Mouse (Mus musculus) MEL (cell line): ENCODE measurements at regions not wholly inside any gene's neighbourhood (a gene's known extent, or its start where the extent isn't known, plus 50 kb on each side); places are given as distances from the start of the nearest gene placed in this dataset.

Experiments
- DNase-seq: peaks from one replicate; pipeline ENCODE4 v3.0.0; 2011; ENCODE audit warnings: low read depth, low spot score
- H3K27ac ChIP-seq: 2 replicates; pipeline ENCODE4 v1.5.1; 2012; ENCODE audit warnings: low read depth, mild to moderate bottlenecking, control low read depth, low read length, moderate library complexity; ENCODE audit not compliant: control insufficient read depth
- H3K27me3 ChIP-seq, 2 experiments: fragments of 150-350 bp in 1 of 2; sonication (generic) in 1 of 2; 2 replicates each; pipeline ENCODE4 v1.6.1; 2012; ENCODE audit warnings: low read length in 2 of 2, mild to moderate bottlenecking in 2 of 2, improper control_type of control experiment in 1 of 2, moderate library complexity in 1 of 2; ENCODE audit not compliant: insufficient read depth in 2 of 2, control insufficient read depth in 1 of 2
- H3K36me3 ChIP-seq, 2 experiments: 2 replicates each; pipeline ENCODE4 v1.6.1; 2012 to 2014; ENCODE audit warnings: low read length in 2 of 2, improper control_type of control experiment in 1 of 2, inconsistent platforms in 1 of 2, mild to moderate bottlenecking in 1 of 2; ENCODE audit not compliant: insufficient read depth in 2 of 2, control insufficient read depth in 1 of 2
- H3K4me1 ChIP-seq, 2 experiments: fragments of 150-350 bp in 1 of 2; sonication (generic) in 1 of 2; 2 replicates each; pipeline ENCODE4 v1.6.1; 2012; ENCODE audit warnings: low read length in 2 of 2, improper control_type of control experiment in 1 of 2, mild to moderate bottlenecking in 1 of 2; ENCODE audit not compliant: insufficient read depth in 2 of 2, control insufficient read depth in 1 of 2
- H3K4me3 ChIP-seq, 2 experiments: fragments of 150-350 bp in 1 of 2; sonication (generic) in 1 of 2; 2 replicates each; pipeline ENCODE4 v1.5.1; 2012; ENCODE audit warnings: low read depth in 2 of 2, low read length in 2 of 2, mild to moderate bottlenecking in 2 of 2, moderate library complexity in 2 of 2, control low read depth in 1 of 2, improper control_type of control experiment in 1 of 2; ENCODE audit not compliant: control insufficient read depth in 1 of 2, insufficient read depth in 1 of 2
- H3K79me2 ChIP-seq: 2 replicates; pipeline ENCODE4 v1.6.1; 2012; ENCODE audit warnings: mild to moderate bottlenecking, low read length, moderate library complexity; ENCODE audit not compliant: control insufficient read depth, poor library complexity, insufficient read depth
- H3K9ac ChIP-seq: 2 replicates; pipeline ENCODE4 v1.6.1; 2012; ENCODE audit warnings: low read depth, mild to moderate bottlenecking, control low read depth, low read length, moderate library complexity; ENCODE audit not compliant: control insufficient read depth, poor library complexity, severe bottlenecking
- H3K9me3 ChIP-seq: fragments of 150-350 bp; sonication (generic); replicated peaks from 2 replicates; pipeline ENCODE4 v1.6.1; 2012; ENCODE audit warnings: mild to moderate bottlenecking, low read length, improper control_type of control experiment, moderate library complexity; ENCODE audit not compliant: insufficient read depth
- E2F4 ChIP-seq: IDR thresholded peaks from 2 replicates; pipeline ENCODE4 v1.6.1; 2011; ENCODE audit warnings: low read depth, low read length, improper control_type of control experiment, borderline replicate concordance
- GABPA ChIP-seq: IDR thresholded peaks from 2 replicates; pipeline ENCODE4 v1.6.1; 2012; ENCODE audit warnings: low read depth, mild to moderate bottlenecking, inconsistent platforms, low read length, improper control_type of control experiment, moderate library complexity
- GATA1 ChIP-seq: IDR thresholded peaks from 2 replicates; pipeline ENCODE4 v1.6.1; 2011; ENCODE audit warnings: low read depth, low read length, improper control_type of control experiment
- HCFC1 ChIP-seq: IDR thresholded peaks from 2 replicates; pipeline ENCODE4 v1.6.1; 2012; ENCODE audit warnings: low read depth, mild to moderate bottlenecking, inconsistent platforms, low read length, improper control_type of control experiment, moderate library complexity
- MAFK ChIP-seq: IDR thresholded peaks from 2 replicates; pipeline ENCODE4 v1.6.1; 2011; ENCODE audit warnings: low read depth, mild to moderate bottlenecking, low read length, improper control_type of control experiment, borderline replicate concordance
- MAX ChIP-seq: IDR thresholded peaks from 2 replicates; pipeline ENCODE4 v1.6.1; 2011; ENCODE audit warnings: low read length, improper control_type of control experiment
- MYB ChIP-seq: IDR thresholded peaks from 2 replicates; pipeline ENCODE4 v1.6.1; 2011; ENCODE audit warnings: mild to moderate bottlenecking, low read depth, low read length, improper control_type of control experiment
- NELFE ChIP-seq: IDR thresholded peaks from 2 replicates; pipeline ENCODE4 v1.6.1; 2011; ENCODE audit warnings: low read depth, low read length, improper control_type of control experiment
- POLR2A ChIP-seq, 2 experiments: IDR thresholded peaks; 2 replicates each; pipeline ENCODE4 v1.6.1; 2011 to 2012; ENCODE audit warnings: low read length in 2 of 2, mild to moderate bottlenecking in 2 of 2, control low read depth in 1 of 2, improper control_type of control experiment in 1 of 2, low read depth in 1 of 2, moderate library complexity in 1 of 2; ENCODE audit not compliant: control insufficient read depth in 1 of 2, insufficient read depth in 1 of 2, poor library complexity in 1 of 2
- POLR2AphosphoS2 ChIP-seq: IDR thresholded peaks from 2 replicates; pipeline ENCODE4 v1.6.1; 2011; ENCODE audit warnings: low read length, improper control_type of control experiment
- POLR2AphosphoS5 ChIP-seq: IDR thresholded peaks from 2 replicates; pipeline ENCODE4 v1.6.1; 2012; ENCODE audit warnings: low read depth, borderline replicate concordance, mild to moderate bottlenecking, inconsistent platforms, low read length, moderate library complexity, mixed read lengths
- RAD21 ChIP-seq: IDR thresholded peaks from 2 replicates; pipeline ENCODE4 v1.6.1; 2011; ENCODE audit warnings: mild to moderate bottlenecking, low read depth, low read length, improper control_type of control experiment
- SIN3A ChIP-seq: IDR thresholded peaks from 2 replicates; pipeline ENCODE4 v1.6.1; 2012; ENCODE audit warnings: low read length, improper control_type of control experiment, inconsistent platforms
- SMC3 ChIP-seq: IDR thresholded peaks from 2 replicates; pipeline ENCODE4 v1.6.1; 2011; ENCODE audit warnings: low read depth, low read length, improper control_type of control experiment
- TAL1 ChIP-seq: IDR thresholded peaks from 2 replicates; pipeline ENCODE4 v1.6.1; 2012; ENCODE audit warnings: mild to moderate bottlenecking, inconsistent platforms, low read length, moderate library complexity, mixed read lengths
- TBP ChIP-seq: IDR thresholded peaks from 2 replicates; pipeline ENCODE4 v1.8.0; 2011; ENCODE audit warnings: low read depth, low read length, improper control_type of control experiment
- USF1 ChIP-seq: IDR thresholded peaks from 2 replicates; pipeline ENCODE4 v1.6.1; 2014; ENCODE audit warnings: low read depth, mild to moderate bottlenecking, inconsistent platforms, low read length, improper control_type of control experiment, moderate library complexity
- USF2 ChIP-seq, 2 experiments: IDR thresholded peaks; 2 replicates each; pipeline ENCODE4 v1.6.1; 2011 to 2012; ENCODE audit warnings: improper control_type of control experiment in 2 of 2, low read length in 2 of 2, borderline replicate concordance in 1 of 2, inconsistent platforms in 1 of 2, low read depth in 1 of 2, mild to moderate bottlenecking in 1 of 2; ENCODE audit not compliant: insufficient read depth in 1 of 2
- ZC3H11A ChIP-seq: IDR thresholded peaks from 2 replicates; pipeline ENCODE4 v1.6.1; 2012; ENCODE audit warnings: low read depth, mild to moderate bottlenecking, inconsistent platforms, low read length, improper control_type of control experiment
- ZKSCAN1 ChIP-seq: IDR thresholded peaks from 2 replicates; pipeline ENCODE4 v1.6.1; 2012; ENCODE audit warnings: low read depth, mild to moderate bottlenecking, inconsistent platforms, low read length, improper control_type of control experiment, moderate library complexity
- ZMIZ1 ChIP-seq: IDR thresholded peaks from 2 replicates; pipeline ENCODE4 v1.6.1; 2012; ENCODE audit warnings: low read depth, mild to moderate bottlenecking, inconsistent platforms, low read length, improper control_type of control experiment, moderate library complexity

GRCm38 (mm10) chr3:35027898-35028297 is 377.7 kb downstream of the Sox2 start:
- Histone ChIP-seq H3K4me1 (no peaks in the 10 kb centered on the region), H3K9me3 (no peaks in the 10 kb centered on the region), H3K27me3 (no peaks in the 10 kb centered on the region), H3K79me2 (no peaks in the 10 kb centered on the region), H3K36me3 (no peaks in the 10 kb centered on the region), H3K9ac (no peak overlapping the region), H3K4me3 (no peak overlapping the region), H3K27ac (no peak overlapping the region)
- DNase-seq = no peak
- no peak for TF ChIP-seq ZKSCAN1
- TF ChIP-seq TBP = no peak
- TF ChIP-seq POLR2A (IDR thresholded peaks at IDR 0.05; ENCODE audit: control insufficient read depth in 1 of 2, insufficient read depth in 1 of 2, low read depth in 1 of 2, low read length in 2 of 2, poor library complexity in 1 of 2) = no peak
- TF ChIP-seq POLR2AphosphoS2 = no peak

GRCm38 (mm10) chr3:35029924-35030323 is 379.7 kb downstream of the Sox2 start:
- no peaks in the 10 kb centered on the region for H3K27me3 ChIP-seq
- DNase-seq = no peak
- H3K4me3 ChIP-seq = no peak overlapping the region
- H3K4me1 ChIP-seq = no peaks in the 10 kb centered on the region
- no peak overlapping the region for H3K9ac ChIP-seq
- no peaks in the 10 kb centered on the region for H3K36me3 ChIP-seq
- no peaks in the 10 kb centered on the region for H3K79me2 ChIP-seq
- H3K9me3 ChIP-seq = no peaks in the 10 kb centered on the region
- no peak overlapping the region for H3K27ac ChIP-seq
- TF ChIP-seq MAFK = no peak
- TF ChIP-seq POLR2AphosphoS2 = no peak
- no peak for TF ChIP-seq E2F4
- TF ChIP-seq POLR2A (IDR thresholded peaks at IDR 0.05; ENCODE audit: control insufficient read depth in 1 of 2, insufficient read depth in 1 of 2, low read depth in 1 of 2, low read length in 2 of 2, poor library complexity in 1 of 2) = no peak
- TF ChIP-seq ZMIZ1 = no peak
- TF ChIP-seq TAL1 = no peak
- TF ChIP-seq SMC3 = no peak
- no peak for TF ChIP-seq USF1
- TF ChIP-seq ZC3H11A = no peak
- no peak for TF ChIP-seq USF2 (IDR thresholded peaks at IDR 0.05; ENCODE audit: borderline replicate concordance in 1 of 2, insufficient read depth in 1 of 2, low read depth in 1 of 2, low read length in 2 of 2)
- no peak for TF ChIP-seq GABPA
- TF ChIP-seq, all 39 proteins: peak for 0

- Histone ChIP-seq H3K27ac (no peak overlapping the region), H3K4me1 (no peaks in the 10 kb centered on the region), H3K4me3 (no peak overlapping the region), H3K9ac (no peak overlapping the region), H3K27me3 (no peaks in the 10 kb centered on the region), H3K36me3 (no peaks in the 10 kb centered on the region), H3K79me2 (no peaks in the 10 kb centered on the region), H3K9me3 (no peaks in the 10 kb centered on the region)
- DNase-seq = no peak
- no peak for TF ChIP-seq NELFE
- TF ChIP-seq RAD21 = no peak
- TF ChIP-seq MAX = no peak
- TF ChIP-seq GABPA = no peak
- no peak for TF ChIP-seq HCFC1
- no peak for TF ChIP-seq TAL1
- no peak for TF ChIP-seq ZC3H11A
- TF ChIP-seq POLR2AphosphoS5 = no peak
- no peak for TF ChIP-seq POLR2A (IDR thresholded peaks at IDR 0.05; ENCODE audit: control insufficient read depth in 1 of 2, insufficient read depth in 1 of 2, low read depth in 1 of 2, low read length in 2 of 2, poor library complexity in 1 of 2)
- TF ChIP-seq ZMIZ1 = no peak
- no peak for TF ChIP-seq MYB
- TF ChIP-seq GATA1 = no peak
- no peak for TF ChIP-seq SIN3A
Measured at GRCm38 (mm10) chr3:35033587-35033986, 383.4 kb downstream of the Sox2 start.
